Mouse (Mus musculus): ENCODE results near the gene Lpar1.
A peak's percentile ranks its signal among the peaks of the same experiment; 100 is the strongest.

Gene Lpar1

GRCm38 (mm10) chr4:58553631-58554358, at the start of gene Lpar1:
TSS of gene Lpar1 (minus strand) at chr4:58553898.
- no peak for DNase-seq (ENCODE audit: low read depth)

- DNase-seq (ENCODE audit: low read depth) = no peak
These were observed 32.2 kb upstream of the Lpar1 start for GRCm38 (mm10) chr4:58585942-58586341.

- DNase-seq (ENCODE audit: low read depth) = no peak
These were observed 27.5 kb upstream of the Lpar1 start for GRCm38 (mm10) chr4:58581191-58581590.

GRCm38 (mm10) chr4:58580516-58580915, 26.8 kb upstream of the Lpar1 start:
- DNase-seq (ENCODE audit: low read depth) = no peak

GRCm38 (mm10) chr4:58580098-58580497, 26.4 kb upstream of the Lpar1 start:
- DNase-seq (ENCODE audit: low read depth) = no peak

GRCm38 (mm10) chr4:58578488-58578887, 24.8 kb upstream of the Lpar1 start:
- no peak for DNase-seq (ENCODE audit: low read depth)

GRCm38 (mm10) chr4:58577382-58578048, 23.8 kb upstream of the Lpar1 start:
- DNase-seq (ENCODE audit: low read depth) = no peak

- DNase-seq (ENCODE audit: low read depth) = no peak
These were observed 22.1 kb upstream of the Lpar1 start for GRCm38 (mm10) chr4:58575831-58576230.

- peak; percentile 23 for DNase-seq (ENCODE audit: low read depth)
These were observed 20.3 kb upstream of the Lpar1 start for GRCm38 (mm10) chr4:58574024-58574423.

- DNase-seq (ENCODE audit: low read depth) = no peak
These were observed 18.7 kb upstream of the Lpar1 start for GRCm38 (mm10) chr4:58572446-58572845.

- no peak for DNase-seq (ENCODE audit: low read depth)
These were observed 18.0 kb upstream of the Lpar1 start for GRCm38 (mm10) chr4:58571661-58572060.

GRCm38 (mm10) chr4:58571232-58571631, 17.5 kb upstream of the Lpar1 start:
- no peak for DNase-seq (ENCODE audit: low read depth)

- peak; percentile 78 for DNase-seq (ENCODE audit: low read depth)
These were observed 14.8 kb upstream of the Lpar1 start for GRCm38 (mm10) chr4:58568486-58568885.

- no peak for DNase-seq (ENCODE audit: low read depth)
These were observed 9.1 kb upstream of the Lpar1 start for GRCm38 (mm10) chr4:58562776-58563175.

GRCm38 (mm10) chr4:58557001-58557400, 3.3 kb upstream of the Lpar1 start:
- DNase-seq (ENCODE audit: low read depth) = no peak

- no peak for DNase-seq (ENCODE audit: low read depth)
These were observed 701 bp upstream of the Lpar1 start for GRCm38 (mm10) chr4:58554359-58554838.

GRCm38 (mm10) chr4:58552731-58553630, 717 bp downstream of the Lpar1 start:
- DNase-seq (ENCODE audit: low read depth) = no peak

- no peak for DNase-seq (ENCODE audit: low read depth)
These were observed 1.5 kb downstream of the Lpar1 start for GRCm38 (mm10) chr4:58552229-58552628.

GRCm38 (mm10) chr4:58551820-58552219, 1.9 kb downstream of the Lpar1 start:
- DNase-seq (ENCODE audit: low read depth) = peak; percentile 83

- DNase-seq (ENCODE audit: low read depth) = no peak
These were observed 6.0 kb downstream of the Lpar1 start for GRCm38 (mm10) chr4:58547725-58548124.

GRCm38 (mm10) chr4:58547273-58547565, 6.5 kb downstream of the Lpar1 start:
- DNase-seq (ENCODE audit: low read depth) = no peak

GRCm38 (mm10) chr4:58546441-58547272, 7.0 kb downstream of the Lpar1 start:
- no peak for DNase-seq (ENCODE audit: low read depth)
